ENCODE assay signal across 8 mouse cellular contexts in genomic region chr2:30076959-30077358, GRCm38 (mm10). TPM values are rescaled to one million over a fixed set of nuclear protein-coding genes. Genes with fewer than 3 reads are reported as not detected.
DNase-seq lines count a peak whose midpoint lies in the region; ATAC-seq and TF ChIP-seq lines count a peak whose summit lies in the region.

No protein-coding gene starts in this region.

- peak overlapping the region; percentile 24; the same call in 1 of the 2 replicates for H3K27ac ChIP-seq in hindbrain, embryonic 12.5 days

- H3K9ac ChIP-seq in hindbrain, embryonic 12.5 days, result peak overlapping the region; percentile 56

- H3K4me2 ChIP-seq in hindbrain, embryonic 12.5 days (replicated peaks), result peak overlapping the region; percentile 78

- WGBS in hindbrain, embryonic 12.5 days, result 68% methylated on average over 6 of the region's 6 CpGs
- 62% methylated on average over 6 of the region's 6 CpGs for WGBS in lung, adult 2 months

- peaks cover 15% of the 10 kb centered on the region for H3K36me3 ChIP-seq in hindbrain, embryonic 12.5 days

- no peaks in the 10 kb centered on the region for H3K27me3 ChIP-seq in hindbrain, embryonic 12.5 days

- ATAC-seq in hindbrain, embryonic 12.5 days (ENCODE audit: low FRiP score), result peak; percentile 53
- ATAC-seq in megakaryocyte progenitor cell, adult 5-6 weeks (replicated peaks; ENCODE audit: poor library complexity), result peak; percentile 13; the same call in 1 of the 2 replicates

- DNase-seq in heart, adult 11 months, result peak; percentile 92
- no peak for DNase-seq in heart, postnatal 10 days
- DNase-seq in R1 (ENCODE audit: low read depth, low spot score), result peak; percentile 61
- DNase-seq in cerebellum, adult 8-10 months, result no peak
- DNase-seq in embryo, embryonic 11 days, result no peak
- no peak for DNase-seq in lung, adult 2 months

- no peak for TF ChIP-seq CTCF in lung, adult 2 months (IDR thresholded peaks at IDR 0.05; ENCODE audit: insufficient read depth, low read length)

- intact Hi-C loops in heart, postnatal 10 days (cut with DNase I), result loop anchor here (1.0 to 5.0 kb wide), 3 partner anchors 19 to 85 kb away; no protein-coding TSS in a partner anchor

- H3K4me3 ChIP-seq in hindbrain, embryonic 12.5 days, result peak overlapping the region; percentile 41; the same call in 1 of the 2 replicates
- H3K4me3 ChIP-seq in lung, adult 2 months (replicated peaks; ENCODE audit: extremely low read depth, low read depth, low read length), result no peak overlapping the region

- peaks cover 17% of the 10 kb centered on the region for H3K4me1 ChIP-seq in hindbrain, embryonic 12.5 days
- H3K4me1 ChIP-seq in lung, adult 2 months (ENCODE audit: control insufficient read depth, insufficient read depth, low read length), result no peaks in the 10 kb centered on the region

- TF ChIP-seq POLR2A in lung, adult 2 months (IDR thresholded peaks at IDR 0.05; ENCODE audit: borderline replicate concordance, extremely low read depth, low read depth, low read length), result no peak

- H3K9me3 ChIP-seq in hindbrain, embryonic 12.5 days (replicated peaks), result no peaks in the 10 kb centered on the region

RNA-seq across cellular contexts. Expression of gene Pkn3, which starts 0.5 kb away (rescaled TPM):
- 10 to 100 TPM; 11.4 to 12.9 TPM for total RNA-seq in heart, postnatal 10 days (2021)
- polyA plus RNA-seq in hindbrain, embryonic 12.5 days (2016; fragmentation: Nextera tagmentation; extraction: Ambion mirVana), result 7.0 and 7.2 TPM in 2 replicates
- 3.1 and 3.6 TPM in 2 replicates for total RNA-seq in megakaryocyte progenitor cell, adult 5-6 weeks (2015)
- 7.9 and 10.2 TPM in 2 replicates for total RNA-seq in megakaryocyte progenitor cell, adult 5-6 weeks (2017)
- polyA plus RNA-seq in lung, adult 2 months (2012; rRNA removed), result 29.0 and 31.3 TPM in 2 replicates

RNA-seq across cellular contexts. Expression of gene Zdhhc12, which starts 16.5 kb away (rescaled TPM):
- 1 to 10 TPM; 7.5 to 7.8 TPM for total RNA-seq in heart, postnatal 10 days (2021)
- polyA plus RNA-seq in hindbrain, embryonic 12.5 days (2016; fragmentation: Nextera tagmentation; extraction: Ambion mirVana), result 23.7 and 25.5 TPM in 2 replicates
- 17.4 and 18.2 TPM in 2 replicates for total RNA-seq in megakaryocyte progenitor cell, adult 5-6 weeks (2015)
- total RNA-seq in megakaryocyte progenitor cell, adult 5-6 weeks (2017), result 10.7 and 13.3 TPM in 2 replicates
- polyA plus RNA-seq in lung, adult 2 months (2012; rRNA removed), result 63.0 and 65.3 TPM in 2 replicates

RNA-seq across cellular contexts. Expression of gene Set, which starts 19.8 kb away (rescaled TPM):
- total RNA-seq in heart, postnatal 10 days (2021), result 100 to 1,000 TPM; 131 to 149 TPM
- polyA plus RNA-seq in hindbrain, embryonic 12.5 days (2016; fragmentation: Nextera tagmentation; extraction: Ambion mirVana), result 558 and 568 TPM in 2 replicates
- 465 and 470 TPM in 2 replicates for total RNA-seq in megakaryocyte progenitor cell, adult 5-6 weeks (2015)
- 1,489 and 2,093 TPM in 2 replicates for total RNA-seq in megakaryocyte progenitor cell, adult 5-6 weeks (2017)
- polyA plus RNA-seq in lung, adult 2 months (2012; rRNA removed), result 35.5 and 39.7 TPM in 2 replicates

RNA-seq across cellular contexts. Expression of gene Wdr34, which starts 28.3 kb away (rescaled TPM):
- 10 to 100 TPM in 1 of 2 experiments, 1 to 10 TPM in 1; 9.1 to 11.6 TPM for total RNA-seq in heart, postnatal 10 days (2021)
- 40.4 and 41.0 TPM in 2 replicates for polyA plus RNA-seq in hindbrain, embryonic 12.5 days (2016; fragmentation: Nextera tagmentation; extraction: Ambion mirVana)
- total RNA-seq in megakaryocyte progenitor cell, adult 5-6 weeks (2015), result 9.5 and 18.5 TPM in 2 replicates
- 9.4 and 10.3 TPM in 2 replicates for total RNA-seq in megakaryocyte progenitor cell, adult 5-6 weeks (2017)
- polyA plus RNA-seq in lung, adult 2 months (2012; rRNA removed), result 27.1 and 31.3 TPM in 2 replicates

RNA-seq across cellular contexts. Expression of gene Zer1, which starts 47.4 kb away (rescaled TPM):
- total RNA-seq in heart, postnatal 10 days (2021), result 10 to 100 TPM; 25.7 to 26.7 TPM
- 11.8 and 12.6 TPM in 2 replicates for polyA plus RNA-seq in hindbrain, embryonic 12.5 days (2016; fragmentation: Nextera tagmentation; extraction: Ambion mirVana)
- 8.8 and 9.4 TPM in 2 replicates for total RNA-seq in megakaryocyte progenitor cell, adult 5-6 weeks (2015)
- 6.9 and 7.9 TPM in 2 replicates for total RNA-seq in megakaryocyte progenitor cell, adult 5-6 weeks (2017)
- 52.0 and 56.6 TPM in 2 replicates for polyA plus RNA-seq in lung, adult 2 months (2012; rRNA removed)

Comparison
In these comparisons a context has a peak if more than half of its experiments do, and no peak if none do; other contexts are left out.
1. DNase-seq: peak in heart, adult 11 months (single experiment) and R1 (single experiment); none in heart, postnatal 10 days (0 of 2), cerebellum, adult 8-10 months (single experiment), embryo, embryonic 11 days (single experiment) and lung, adult 2 months (single experiment).